Mouse (Mus musculus): ENCODE results near the gene Slit3. TPM values are rescaled to one million over a fixed set of nuclear protein-coding genes. Genes with fewer than 3 reads are reported as not detected.

Gene Slit3
- total and polyA plus RNA-seq, 3 experiments, result 0.55 to 4.8 (median 2.8) TPM

DNA sequence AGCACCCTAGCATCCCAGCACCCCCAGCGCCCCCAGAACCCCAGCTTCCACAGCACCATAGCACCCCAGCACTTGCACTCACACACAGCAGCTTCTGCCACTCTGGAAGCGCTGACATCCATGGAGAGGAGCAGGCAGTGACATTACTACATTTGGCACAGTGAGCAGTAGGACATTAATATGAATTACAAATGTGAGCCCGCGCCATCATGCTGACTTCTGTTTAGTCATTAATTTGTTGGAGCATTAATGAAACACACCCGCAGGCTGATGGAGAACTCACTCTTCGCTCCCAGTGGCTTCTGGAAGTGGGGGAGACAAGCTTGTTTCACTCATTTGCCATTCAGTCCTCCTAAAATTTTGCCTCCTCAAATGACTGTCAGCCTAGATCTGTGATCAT is 476.9 kb downstream of the Slit3 start:
- dilution Hi-C loops (cut with MboI; ENCODE audit: extremely low pct_ligation_motif_present, extremely low pct_unique_long_range_greater_than_20kb, low sequenced_read_pairs), result no loop called here
- no peak overlapping the region for H3K9ac ChIP-seq (ENCODE audit: insufficient read depth, low read depth)
- H3K36me3 ChIP-seq (replicated peaks in 1 of 2; ENCODE audit: control insufficient read depth in 1 of 2, insufficient read depth in 1 of 2, low read length in 1 of 2), result no peaks in the 10 kb centered on the region
- no peaks in the 10 kb centered on the region for H3K79me2 ChIP-seq (replicated peaks; ENCODE audit: control insufficient read depth, extremely low read depth, insufficient read depth, poor library complexity, severe bottlenecking)
- H3K27ac ChIP-seq (ENCODE audit: insufficient read depth, low read depth), result no peak overlapping the region
- DNase-seq (ENCODE audit: extremely low read depth), result no peak
- H3K4me2 ChIP-seq (ENCODE audit: insufficient read depth, low read depth, poor library complexity, severe bottlenecking), result no peak overlapping the region
- H3K27me3 ChIP-seq (replicated peaks), result peaks cover 2% of the 10 kb centered on the region
- no peak overlapping the region for H3K4me3 ChIP-seq (replicated peaks in 1 of 3; ENCODE audit: low read depth in 2 of 3, low read length in 2 of 3, poor library complexity in 1 of 3)
- peaks cover 0 to 17% of the 10 kb centered on the region in 2 experiments; a peak in 2 of 4 replicates for H3K4me1 ChIP-seq (ENCODE audit: control insufficient read depth in 1 of 2, insufficient read depth in 2 of 2)
- in situ Hi-C loops (cut with MboI; ENCODE audit: low pct_ligation_motif_present, low pct_unique_long_range_greater_than_20kb, low sequenced_read_pairs), result no loop called here
- no peaks in the 10 kb centered on the region for H3K9me3 ChIP-seq (replicated peaks; ENCODE audit: low read length)
- TF ChIP-seq GABPA (IDR thresholded peaks at IDR 0.05; ENCODE audit: insufficient replicate concordance, low read depth, low read length), result no peak
- TF ChIP-seq POLR2A (IDR thresholded peaks at IDR 0.05; ENCODE audit: low read depth, low read length), result no peak
- no peak for TF ChIP-seq CHD2 (IDR thresholded peaks at IDR 0.05; ENCODE audit: low read length)
- no peak for TF ChIP-seq ZNF384 (IDR thresholded peaks at IDR 0.05; ENCODE audit: low read depth, low read length)
- TF ChIP-seq MYC (IDR thresholded peaks at IDR 0.05; ENCODE audit: low read depth, low read length), result no peak
- TF ChIP-seq PAX5 (IDR thresholded peaks at IDR 0.05; ENCODE audit: low read length), result no peak
- TF ChIP-seq MEF2A (IDR thresholded peaks at IDR 0.05; ENCODE audit: borderline replicate concordance, low read depth, low read length), result no peak
- no peak for TF ChIP-seq ZKSCAN1 (IDR thresholded peaks at IDR 0.05; ENCODE audit: borderline replicate concordance, low read depth, low read length)
- TF ChIP-seq RAD21 (IDR thresholded peaks at IDR 0.05; ENCODE audit: low read depth, low read length), result no peak
- no peak for TF ChIP-seq MAFK (IDR thresholded peaks at IDR 0.05; ENCODE audit: insufficient replicate concordance, low read length)
- TF ChIP-seq CHD1 (IDR thresholded peaks at IDR 0.05; ENCODE audit: low read depth, low read length), result no peak

DNA sequence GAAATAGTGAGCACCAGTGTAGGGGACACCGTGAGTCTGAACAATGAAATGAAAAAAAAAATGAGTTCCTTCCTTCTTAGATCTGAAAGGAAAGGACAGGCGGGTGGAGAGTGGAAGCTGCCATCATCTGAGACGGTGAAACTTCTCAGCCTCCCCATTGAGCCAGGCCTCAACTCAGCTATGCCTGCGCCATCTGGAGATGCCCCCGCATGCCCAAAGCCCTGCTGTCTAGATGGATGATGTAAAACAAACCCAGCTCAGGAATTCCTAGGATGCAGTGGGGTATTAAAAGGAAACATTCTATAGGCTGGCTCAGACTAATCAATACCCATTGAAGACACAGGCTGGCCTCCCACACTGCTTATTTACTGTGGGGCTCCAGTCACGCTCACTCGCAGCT is 477.7 kb downstream of the Slit3 start:
- Histone ChIP-seq H3K36me3 (replicated peaks in 1 of 2; ENCODE audit: control insufficient read depth in 1 of 2, insufficient read depth in 1 of 2, low read length in 1 of 2) (no peaks in the 10 kb centered on the region), H3K4me2 (ENCODE audit: insufficient read depth, low read depth, poor library complexity, severe bottlenecking) (no peak overlapping the region), H3K4me1 (ENCODE audit: control insufficient read depth in 1 of 2, insufficient read depth in 2 of 2) (peaks cover 0 to 8% of the 10 kb centered on the region in 2 experiments; a peak in 2 of 4 replicates), H3K4me3 (replicated peaks in 1 of 3; ENCODE audit: low read depth in 2 of 3, low read length in 2 of 3, poor library complexity in 1 of 3) (no peak overlapping the region), H3K79me2 (replicated peaks; ENCODE audit: control insufficient read depth, extremely low read depth, insufficient read depth, poor library complexity, severe bottlenecking) (no peaks in the 10 kb centered on the region), H3K27me3 (replicated peaks) (peaks cover 2% of the 10 kb centered on the region), H3K9ac (ENCODE audit: insufficient read depth, low read depth) (no peak overlapping the region), H3K9me3 (replicated peaks; ENCODE audit: low read length) (no peaks in the 10 kb centered on the region), H3K27ac (ENCODE audit: insufficient read depth, low read depth) (no peak overlapping the region)
- in situ Hi-C loops (cut with MboI; ENCODE audit: low pct_ligation_motif_present, low pct_unique_long_range_greater_than_20kb, low sequenced_read_pairs), result no loop called here
- dilution Hi-C loops (cut with MboI; ENCODE audit: extremely low pct_ligation_motif_present, extremely low pct_unique_long_range_greater_than_20kb, low sequenced_read_pairs), result no loop called here
- no peak for TF ChIP-seq ZMIZ1 (IDR thresholded peaks at IDR 0.05; ENCODE audit: low read depth, low read length)
- no peak for TF ChIP-seq PAX5 (IDR thresholded peaks at IDR 0.05; ENCODE audit: low read length)
- TF ChIP-seq TCF12 (IDR thresholded peaks at IDR 0.05; ENCODE audit: low read depth, low read length), result no peak
- TF ChIP-seq ZC3H11A (IDR thresholded peaks at IDR 0.05; ENCODE audit: low read depth, low read length), result no peak
- TF ChIP-seq TBP (conservative IDR thresholded peaks at IDR 0.05; ENCODE audit: low read depth, low read length), result no peak
- TF ChIP-seq CHD2 (IDR thresholded peaks at IDR 0.05; ENCODE audit: low read length), result no peak
- no peak for TF ChIP-seq MEF2A (IDR thresholded peaks at IDR 0.05; ENCODE audit: borderline replicate concordance, low read depth, low read length)
- no peak for TF ChIP-seq KAT2A (IDR thresholded peaks at IDR 0.05; ENCODE audit: insufficient replicate concordance, low read length)
- TF ChIP-seq MAZ (IDR thresholded peaks at IDR 0.05; ENCODE audit: low read depth, low read length), result no peak
- TF ChIP-seq NRF1 (IDR thresholded peaks at IDR 0.05; ENCODE audit: low read depth, low read length), result no peak
- no peak for TF ChIP-seq USF2 (conservative IDR thresholded peaks at IDR 0.05; ENCODE audit: low read depth, low read length)
- no peak for TF ChIP-seq NELFE (IDR thresholded peaks at IDR 0.05; ENCODE audit: low read depth, low read length)
- TF ChIP-seq RAD21 (IDR thresholded peaks at IDR 0.05; ENCODE audit: low read depth, low read length), result no peak
- no peak for TF ChIP-seq MAX (IDR thresholded peaks at IDR 0.05; ENCODE audit: low read length)
- TF ChIP-seq SMC3 (IDR thresholded peaks at IDR 0.05; ENCODE audit: low read depth, low read length), result no peak
- no peak for TF ChIP-seq SIN3A (IDR thresholded peaks at IDR 0.05; ENCODE audit: low read length)
- TF ChIP-seq MXI1 (IDR thresholded peaks at IDR 0.05; ENCODE audit: low read depth, low read length), result no peak
- DNase-seq (ENCODE audit: extremely low read depth), result no peak
